Mouse (Mus musculus) thymus, adult 2 months (tissue): Measurements from ENCODE around the gene Hist2h2ab.

Source experiments
- CTCF ChIP-seq: fragments of 200-500 bp; IDR thresholded peaks from 2 replicates; pipeline ENCODE4 v1.5.1; 2012; ENCODE audit warnings: mild to moderate bottlenecking, control low read depth, low read length, moderate library complexity, borderline replicate concordance; ENCODE audit not compliant: control insufficient read depth, poor library complexity, insufficient read depth; ENCODE audit errors: extremely low read depth
- POLR2A ChIP-seq: fragments of 200-500 bp; IDR thresholded peaks from 2 replicates; pipeline ENCODE4 v1.6.1; 2012; ENCODE audit warnings: mild to moderate bottlenecking, low read length, control low read depth, moderate library complexity; ENCODE audit not compliant: control insufficient read depth, poor library complexity, insufficient read depth; ENCODE audit errors: extremely low read depth

- TF ChIP-seq POLR2A (no peak), CTCF (no peak)
Measured at GRCm38 (mm10) chr3:96236834-96237334, 17.2 kb downstream of the Hist2h2ab start.
